ENCODE assay signal across 27 mouse cellular contexts in genomic region chr4:58317536-58317935, GRCm38 (mm10). TPM values are rescaled to one million over a fixed set of nuclear protein-coding genes. Genes with fewer than 3 reads are reported as not detected.
DNase-seq lines count a peak whose midpoint lies in the region; ATAC-seq and TF ChIP-seq lines count a peak whose summit lies in the region.
"Had no signal": no experiment of that assay in that cellular context is flagged by ENCODE, and none has a peak within 500 bp of the region (broad histone marks: within the 10 kb centered on the region; RNA-seq: fewer than 3 reads in every experiment).

No protein-coding gene starts in this region.

- H3K4me1 ChIP-seq in CH12.LX (ENCODE audit: control insufficient read depth in 1 of 2, insufficient read depth in 2 of 2), result peaks cover 2 to 11% of the 10 kb centered on the region in 2 experiments; a peak in 3 of 4 replicates
- H3K4me1 ChIP-seq: forebrain, embryonic 10.5 days; forebrain, embryonic 13.5 days; hindbrain, embryonic 10.5 days; hindbrain, embryonic 13.5 days had no signal

- no peaks in the 10 kb centered on the region for H3K36me3 ChIP-seq in CH12.LX (replicated peaks in 1 of 2; ENCODE audit: control insufficient read depth in 1 of 2, insufficient read depth in 1 of 2, low read length in 1 of 2)
- H3K36me3 ChIP-seq: forebrain, embryonic 10.5 days; hindbrain, embryonic 10.5 days; hindbrain, embryonic 13.5 days had no signal

- no peak overlapping the region for H3K4me3 ChIP-seq in CH12.LX (replicated peaks in 1 of 3; ENCODE audit: low read depth in 2 of 3, low read length in 2 of 3, poor library complexity in 1 of 3)
- H3K4me3 ChIP-seq: forebrain, embryonic 10.5 days; forebrain, embryonic 13.5 days; hindbrain, embryonic 10.5 days; hindbrain, embryonic 13.5 days had no signal

- intact Hi-C loops in heart, postnatal 10 days (cut with DNase I), result no loop called here

- no peaks in the 10 kb centered on the region for H3K79me2 ChIP-seq in CH12.LX (replicated peaks; ENCODE audit: control insufficient read depth, extremely low read depth, insufficient read depth, poor library complexity, severe bottlenecking)

- H3K4me2 ChIP-seq in CH12.LX (ENCODE audit: insufficient read depth, low read depth, poor library complexity, severe bottlenecking), result no peak overlapping the region
- H3K4me2 ChIP-seq: forebrain, embryonic 13.5 days; heart, embryonic 11.5 days; hindbrain, embryonic 13.5 days had no signal

- in situ Hi-C loops in CH12.LX (cut with MboI; ENCODE audit: low pct_ligation_motif_present, low pct_unique_long_range_greater_than_20kb, low sequenced_read_pairs), result no loop called here

- no peak for TF ChIP-seq EP300 in CH12.LX (IDR thresholded peaks at IDR 0.05; ENCODE audit: low read length)

- TF ChIP-seq POLR2A in CH12.LX (IDR thresholded peaks at IDR 0.05; ENCODE audit: low read depth, low read length), result no peak

- no peak for TF ChIP-seq CTCF in CH12.LX (conservative IDR thresholded peaks at IDR 0.05 in 1 of 2, IDR thresholded peaks at IDR 0.05 in 1 of 2; ENCODE audit: low read depth in 2 of 2, low read length in 2 of 2)

- TF ChIP-seq RAD21 in CH12.LX (IDR thresholded peaks at IDR 0.05; ENCODE audit: low read depth, low read length), result no peak

- no peaks in the 10 kb centered on the region for H3K9me3 ChIP-seq in CH12.LX (replicated peaks; ENCODE audit: low read length)
- H3K9me3 ChIP-seq: forebrain, embryonic 10.5 days; forebrain, embryonic 13.5 days; hindbrain, embryonic 10.5 days; hindbrain, embryonic 13.5 days had no signal

- peak; percentile 74 for DNase-seq in heart, adult 11 months
- no peak for DNase-seq in heart, postnatal 10 days
- peak; percentile 45 for DNase-seq in CH12.LX (ENCODE audit: extremely low read depth)
- DNase-seq in lung, postnatal 10 days, result no peak
- DNase-seq in lung, postnatal 4 days, result no peak
- DNase-seq: adrenal gland, adult 8-10 months; adrenal gland, postnatal 25 days; cerebellum, adult 11-12 months; cerebellum, adult 8-10 months; cerebellum, postnatal 10 days; cerebellum, postnatal 36 days; gastrocnemius, postnatal 25 days; heart, postnatal 36 days had no signal

- no peak overlapping the region for H3K9ac ChIP-seq in CH12.LX (ENCODE audit: insufficient read depth, low read depth)
- H3K9ac ChIP-seq: forebrain, embryonic 13.5 days; hindbrain, embryonic 13.5 days had no signal

- dilution Hi-C loops in CH12.LX (cut with MboI; ENCODE audit: extremely low pct_ligation_motif_present, extremely low pct_unique_long_range_greater_than_20kb, low sequenced_read_pairs), result no loop called here

- no peaks in the 10 kb centered on the region for H3K27me3 ChIP-seq in CH12.LX (replicated peaks)
- H3K27me3 ChIP-seq: forebrain, embryonic 13.5 days; hindbrain, embryonic 13.5 days had no signal

- peak; percentile 99 for ATAC-seq in megakaryocyte, adult 5-6 weeks (ENCODE audit: poor library complexity, severe bottlenecking)
- ATAC-seq in monocyte, adult 5-6 weeks (replicated peaks; ENCODE audit: insufficient number of reproducible peaks, low FRiP score, low TSS enrichment, poor library complexity, severe bottlenecking), result peak; percentile 98
- ATAC-seq: activated CD4-positive, CD25-positive, alpha-beta regulatory T cell, adult 4 months; CD4-positive, CD25-positive, alpha-beta regulatory T cell, adult 4 months; forebrain, embryonic 13.5 days; forebrain, embryonic 16.5 days; hindbrain, embryonic 16.5 days had no signal

- H3K27ac ChIP-seq in CH12.LX (ENCODE audit: insufficient read depth, low read depth), result no peak overlapping the region
- H3K27ac ChIP-seq: forebrain, embryonic 10.5 days; forebrain, embryonic 13.5 days; hindbrain, embryonic 10.5 days; hindbrain, embryonic 13.5 days had no signal

TF ChIP-seq in CH12.LX, 34 proteins besides CTCF, POLR2A, EP300 and RAD21:
- no peak for TF ChIP-seq CHD2 (IDR thresholded peaks at IDR 0.05; ENCODE audit: low read length)
- peak; percentile 11; the same call in 1 of the 2 replicates for TF ChIP-seq IRF4 (IDR thresholded peaks at IDR 0.05; ENCODE audit: low read depth, low read length)

RNA-seq across cellular contexts. Expression of gene Musk, which starts 31.8 kb away (rescaled TPM):
- total RNA-seq in heart, postnatal 10 days (2021), result under 1 TPM; 0.40 to 0.93 TPM
- total RNA-seq in CH12.LX (2012; rRNA removed), result not detected in 2 replicates
- total RNA-seq in CH12.LX (2014; rRNA removed), result not detected in 2 replicates
- polyA plus RNA-seq in CH12.LX (2012; ENCODE audit: insufficient read length, low read depth), result not detected in 2 replicates
- total RNA-seq in megakaryocyte, adult 5-6 weeks (2015), result not detected in 2 replicates
- not detected in 2 replicates for total RNA-seq in megakaryocyte, adult 5-6 weeks (2017)
- total RNA-seq in monocyte, adult 5-6 weeks (2017), result not detected in 3 replicates
- total RNA-seq: ES-E14 had no signal
- polyA plus RNA-seq: activated CD4-positive, CD25-positive, alpha-beta regulatory T cell, adult 4 months; CD4-positive, CD25-positive, alpha-beta regulatory T cell, adult 4 months; forebrain, embryonic 13.5 days; forebrain, embryonic 16.5 days; heart, embryonic 11.5 days; heart, embryonic 14.5 days; heart, postnatal 0 days had no signal

Comparison
In these comparisons a context has a peak if more than half of its experiments do, and no peak if none do; other contexts are left out.
1. DNase-seq: peak in heart, adult 11 months (single experiment) and CH12.LX (single experiment); none in heart, postnatal 10 days (0 of 2), lung, postnatal 10 days (single experiment) and lung, postnatal 4 days (0 of 2).